Mouse (Mus musculus) gastrocnemius, postnatal 14 days (tissue): ENCODE measurements around the gene Pin1rt1. TPM values are rescaled to one million over a fixed set of nuclear protein-coding genes. Genes with fewer than 3 reads are reported as not detected.

Experiments used
- DNase-seq: peaks from one replicate; pipeline ENCODE4 v3.0.0; 2021; ENCODE audit warnings: mixed read lengths
- intact Hi-C: fragments of 180-260 bp; cut with DNase I; formaldehyde crosslinking; loops from one replicate; pipeline ENCODE4 v1.15.1; 2025; ENCODE audit warnings: low total_unique reads
- long read RNA-seq, 2 experiments: library from polyadenylated mRNA; stranded (forward); transcript quantifications; one replicate each; pipeline ENCODE4 v2.0.0; 2021
- total RNA-seq, 2 experiments: library from RNA; stranded (reverse); gene quantifications; 2 replicates each; pipeline ENCODE4 v1.2.3; 2021

The Pin1rt1 gene
- not detected for total RNA-seq
- long read RNA-seq, experiment 1 = 0 reads
- long read RNA-seq, experiment 2 = 0 reads

DNA sequence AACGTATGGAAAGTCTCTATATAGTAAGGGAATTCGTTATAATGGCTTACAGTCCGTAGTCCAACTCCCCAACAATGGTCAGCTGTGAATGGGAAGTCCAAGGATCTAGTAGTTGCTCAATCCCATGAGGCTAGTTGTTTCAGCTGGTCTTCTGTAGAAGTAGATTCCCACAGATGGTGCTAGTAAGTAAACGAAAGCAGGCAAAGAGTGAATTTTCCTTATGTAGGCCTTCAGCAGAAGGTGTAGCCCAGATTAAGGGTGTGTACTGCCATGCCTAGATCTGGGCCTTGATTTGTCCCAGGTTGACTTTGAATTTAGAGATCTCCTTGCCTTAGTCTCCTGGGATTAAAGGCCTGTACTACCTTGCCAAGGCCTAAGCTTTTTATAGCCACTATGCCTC lies at the start of gene Pin1rt1:
Pin1rt1 (minus strand) TSS at position 101 of the 400 bp plus-strand sequence.
- DNase-seq = no peak
- intact Hi-C loops = no loop called here

DNA sequence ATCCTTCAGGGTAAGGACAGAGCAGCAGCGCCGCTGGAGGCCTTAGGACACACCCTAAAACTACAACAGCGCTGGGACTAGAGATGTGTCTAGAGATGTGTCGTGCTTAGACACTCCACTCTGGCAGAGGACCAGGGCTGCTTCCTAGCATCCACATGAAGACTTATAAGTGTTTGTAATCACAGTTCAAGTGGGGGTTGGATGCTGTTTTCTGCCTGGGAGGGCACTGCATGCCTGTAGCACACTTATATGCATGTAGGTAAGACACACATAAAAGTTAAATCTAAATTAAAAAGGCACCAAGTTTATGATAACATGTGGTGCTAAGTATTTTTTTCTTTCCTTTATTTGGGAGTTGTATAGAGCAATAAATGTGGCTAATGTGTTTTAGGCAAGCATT lies 47.8 kb upstream of the Pin1rt1 start:
- intact Hi-C loops = no loop called here
- DNase-seq = no peak

DNA sequence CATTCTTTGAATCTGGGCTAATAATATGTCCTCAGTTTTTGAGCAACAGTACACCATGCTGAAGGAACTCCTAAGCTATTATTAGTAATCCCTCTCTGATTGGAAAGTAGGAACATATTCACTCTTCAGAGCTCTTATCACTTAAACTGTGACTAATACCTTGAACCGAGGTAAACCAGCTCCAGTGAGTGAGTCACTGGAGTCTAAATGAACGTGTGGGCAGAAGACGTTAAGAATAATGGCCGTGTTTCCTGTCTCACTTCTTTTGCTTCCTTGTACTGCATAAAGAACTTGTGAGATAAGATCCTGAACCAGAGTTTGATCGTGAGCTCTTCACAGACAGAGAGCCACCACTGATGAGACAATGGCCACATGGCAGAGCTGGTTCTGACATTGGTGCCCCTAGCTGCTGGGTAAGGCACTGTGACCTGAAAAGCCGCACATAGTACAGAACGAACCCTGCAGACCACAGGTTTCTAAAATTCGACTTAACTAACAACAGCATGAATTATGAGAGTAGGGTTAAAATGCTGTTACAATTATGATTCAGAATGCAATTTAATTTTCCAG lies 47.0 kb upstream of the Pin1rt1 start:
- intact Hi-C loops = no loop called here
- no peak for DNase-seq

DNA sequence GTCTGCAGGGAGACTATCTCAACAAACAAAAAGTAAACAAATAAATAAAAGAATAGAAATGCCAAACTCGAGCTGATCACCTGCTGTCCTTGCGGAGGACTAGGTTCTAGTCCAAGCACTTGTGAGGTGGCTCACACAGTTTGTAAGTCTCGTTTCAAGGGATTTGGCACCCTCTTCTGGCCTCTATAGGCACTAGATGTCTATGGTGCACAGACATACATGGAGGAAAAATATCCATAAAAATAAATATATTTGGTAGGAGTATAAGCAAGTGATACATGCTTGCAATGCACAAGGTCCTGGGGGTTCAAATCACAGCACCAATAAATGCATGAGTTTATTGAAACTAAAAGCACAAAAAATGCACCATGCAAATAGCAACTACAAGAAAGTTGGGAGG lies 34.4 kb upstream of the Pin1rt1 start:
- intact Hi-C loops = no loop called here
- no peak for DNase-seq

DNA sequence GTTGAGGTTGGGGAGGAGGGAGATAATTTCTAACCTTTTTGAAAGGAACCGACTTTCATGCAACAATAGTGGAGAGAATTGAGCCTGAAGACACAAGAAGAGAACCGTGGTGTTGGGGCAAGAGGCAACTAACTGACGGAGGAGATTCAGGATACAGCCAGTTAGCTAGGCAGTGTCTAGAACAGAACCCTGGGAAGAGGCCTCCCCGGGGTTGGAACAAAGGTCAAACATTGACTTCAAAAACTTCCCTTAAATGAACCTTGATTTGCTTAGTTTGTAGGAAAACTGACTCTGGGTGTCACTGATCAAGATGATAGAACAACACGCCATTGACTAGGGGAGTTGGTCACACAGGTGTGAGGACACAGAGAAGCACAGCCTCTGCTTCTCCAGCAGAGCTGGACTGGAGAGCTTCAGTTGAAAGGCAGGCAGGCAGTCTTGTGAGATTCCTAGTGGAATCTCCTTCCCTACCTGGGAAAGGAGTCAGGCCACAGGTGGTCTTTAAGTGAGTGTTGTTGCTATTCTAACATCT lies 32.5 kb upstream of the Pin1rt1 start:
- intact Hi-C loops = no loop called here
- DNase-seq = no peak

DNA sequence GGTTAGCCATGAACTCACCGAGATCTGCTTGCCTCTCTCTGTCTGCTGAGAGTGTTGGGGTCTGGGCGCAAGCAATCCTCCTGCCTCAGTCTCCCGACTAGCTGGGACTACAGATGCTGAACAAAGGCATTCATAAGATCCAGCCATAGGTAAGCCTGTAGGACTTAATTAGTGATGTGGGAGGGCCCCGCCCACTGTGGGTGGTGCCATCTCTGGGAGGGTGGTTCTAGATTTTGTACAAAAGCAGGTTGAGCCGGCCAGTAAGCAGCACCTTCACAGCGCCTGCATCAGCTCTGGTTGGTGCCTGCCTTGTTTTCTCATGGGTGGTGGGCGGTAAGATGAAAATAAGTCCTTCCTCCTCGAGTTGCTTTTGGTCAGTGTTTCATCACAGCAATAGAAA lies 30.1 kb upstream of the Pin1rt1 start:
- no peak for DNase-seq
- intact Hi-C loops = no loop called here

DNA sequence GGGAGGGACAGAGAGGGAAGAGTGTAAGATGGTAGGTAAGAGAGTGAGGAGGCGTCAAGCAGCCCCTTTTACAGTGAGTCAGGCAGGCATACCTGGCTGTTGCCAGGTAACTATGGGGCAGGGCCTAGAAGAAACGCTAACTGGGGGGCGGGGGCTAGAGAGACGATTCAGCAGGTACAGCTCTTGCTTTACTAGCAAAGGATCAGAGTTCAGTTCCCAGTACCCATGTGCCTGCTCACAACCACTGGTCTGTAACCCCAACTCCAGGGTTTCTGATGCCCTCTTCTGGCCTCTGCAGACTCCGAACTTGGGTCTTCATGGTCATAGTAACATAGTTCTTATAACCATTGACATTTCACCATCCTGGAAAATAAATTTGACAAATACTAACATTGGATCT lies 27.8 kb upstream of the Pin1rt1 start:
- intact Hi-C loops = no loop called here
- DNase-seq = no peak

DNA sequence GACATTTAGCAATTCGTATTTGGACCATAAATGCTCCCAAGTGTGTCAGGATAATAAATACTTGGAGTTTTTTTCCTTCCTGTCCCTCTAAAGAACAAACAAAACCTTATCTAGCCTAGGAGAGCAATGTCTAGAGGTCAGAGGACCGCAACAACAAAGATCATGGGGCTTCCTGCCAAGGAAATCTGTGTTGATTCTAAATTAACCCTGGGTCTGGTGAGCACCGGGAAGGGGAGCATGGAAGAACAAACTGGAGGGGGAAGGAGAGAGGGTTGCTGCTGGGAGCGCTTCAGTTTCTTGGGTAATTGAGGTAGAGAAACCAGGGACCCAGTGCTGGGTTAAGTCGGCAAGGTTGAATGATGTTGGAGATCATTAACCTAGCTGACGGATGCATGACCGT lies 27.0 kb upstream of the Pin1rt1 start:
- intact Hi-C loops = no loop called here
- no peak for DNase-seq

DNA sequence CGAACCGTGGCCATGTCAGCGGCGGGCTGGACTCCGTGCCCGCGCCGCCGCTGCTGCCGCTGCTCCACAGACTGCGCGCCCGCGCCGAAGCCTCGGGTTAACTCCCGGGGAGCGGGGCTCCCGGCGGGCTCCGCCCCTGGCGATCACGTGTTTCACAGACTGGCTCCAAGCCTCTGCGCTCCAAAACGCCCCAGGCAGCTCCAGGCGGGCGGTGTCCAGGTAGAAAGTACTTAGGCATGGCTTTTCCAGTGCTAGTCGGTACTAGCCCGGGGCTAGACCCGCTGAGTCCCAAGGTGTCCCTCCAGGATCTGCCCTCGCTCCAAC lies 26.5 kb upstream of the Pin1rt1 start, which contains the start of gene Depdc7:
Depdc7 (minus strand) TSS at position 138 of the 324 bp plus-strand sequence.
- intact Hi-C loops = no loop called here
- DNase-seq = peak; percentile 90

DNA sequence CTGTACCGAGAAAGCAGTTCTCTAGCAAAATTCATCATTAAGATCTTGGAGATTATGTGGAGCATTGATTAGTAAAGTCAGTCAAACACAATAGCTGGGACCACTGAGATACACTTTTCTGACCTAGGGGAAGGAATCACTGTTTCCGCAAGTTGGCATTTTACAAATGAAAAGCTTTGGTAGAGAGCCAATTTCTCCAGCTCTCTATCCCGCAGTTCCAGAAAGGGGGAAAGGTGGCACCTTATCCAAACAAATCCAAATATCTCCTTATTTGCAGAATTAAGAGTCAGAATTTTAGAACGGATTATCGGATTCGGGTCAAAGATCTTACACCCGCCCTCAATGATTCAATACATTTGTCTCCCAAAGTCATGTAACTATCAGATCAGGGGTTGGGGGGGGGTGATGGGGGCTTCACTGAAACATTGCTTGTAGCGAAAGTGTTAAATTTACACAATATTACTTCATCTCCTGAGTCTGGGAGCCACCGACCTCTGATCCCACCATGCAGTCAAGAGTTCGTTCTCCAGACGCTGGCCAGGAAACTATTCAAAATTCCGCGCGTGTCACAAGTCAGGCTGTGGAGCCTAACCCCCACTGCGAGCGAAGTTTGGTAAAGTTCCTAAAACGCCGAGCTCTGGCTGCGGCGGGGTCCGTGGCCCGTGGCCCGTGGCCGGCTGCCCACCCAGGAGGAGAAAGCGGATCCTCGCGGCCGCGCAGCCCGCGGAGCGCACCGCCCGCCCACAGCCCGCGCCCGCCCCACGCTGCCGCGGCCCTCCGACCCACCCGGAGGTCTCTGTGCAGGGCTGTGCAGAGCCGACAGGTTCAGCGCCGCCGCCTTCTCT lies 25.9 kb upstream of the Pin1rt1 start:
- intact Hi-C loops = no loop called here
- no peak for DNase-seq

DNA sequence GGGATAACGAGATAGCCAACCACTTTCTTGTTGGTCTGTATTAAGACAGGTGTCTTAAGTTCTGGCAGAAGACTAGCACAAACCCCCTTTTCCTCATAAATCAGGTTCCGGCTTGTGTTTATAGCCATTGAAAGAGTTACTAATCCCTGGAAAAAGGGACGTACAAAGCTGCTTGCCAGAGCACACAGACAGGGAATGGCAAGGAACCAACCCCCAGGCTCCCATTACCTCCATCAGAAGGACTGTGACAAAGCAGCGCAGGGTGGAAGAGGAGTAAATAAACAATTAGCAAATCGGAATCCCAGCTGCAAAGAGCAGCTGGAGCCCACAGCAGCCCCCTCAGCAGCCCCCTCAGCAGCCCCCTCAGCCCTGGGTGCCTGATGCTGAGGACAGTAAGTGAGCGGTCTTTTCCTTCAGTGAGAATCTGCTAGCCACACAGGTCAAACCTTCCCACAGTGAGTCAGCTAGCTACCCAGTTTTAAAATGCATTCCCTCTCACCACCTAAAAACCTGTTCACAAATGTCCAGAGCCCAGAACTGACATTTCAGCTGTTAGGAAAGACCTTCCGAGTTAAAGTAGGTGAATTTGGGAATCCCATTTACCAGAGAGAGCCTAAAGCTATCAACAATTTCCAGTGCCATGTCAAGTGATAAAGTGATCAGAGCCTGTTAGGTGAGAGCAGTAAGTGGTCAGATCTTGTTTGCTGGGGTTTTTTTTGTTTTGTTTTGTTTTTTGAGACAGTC lies 25.0 kb upstream of the Pin1rt1 start:
- DNase-seq = no peak
- intact Hi-C loops = no loop called here

DNA sequence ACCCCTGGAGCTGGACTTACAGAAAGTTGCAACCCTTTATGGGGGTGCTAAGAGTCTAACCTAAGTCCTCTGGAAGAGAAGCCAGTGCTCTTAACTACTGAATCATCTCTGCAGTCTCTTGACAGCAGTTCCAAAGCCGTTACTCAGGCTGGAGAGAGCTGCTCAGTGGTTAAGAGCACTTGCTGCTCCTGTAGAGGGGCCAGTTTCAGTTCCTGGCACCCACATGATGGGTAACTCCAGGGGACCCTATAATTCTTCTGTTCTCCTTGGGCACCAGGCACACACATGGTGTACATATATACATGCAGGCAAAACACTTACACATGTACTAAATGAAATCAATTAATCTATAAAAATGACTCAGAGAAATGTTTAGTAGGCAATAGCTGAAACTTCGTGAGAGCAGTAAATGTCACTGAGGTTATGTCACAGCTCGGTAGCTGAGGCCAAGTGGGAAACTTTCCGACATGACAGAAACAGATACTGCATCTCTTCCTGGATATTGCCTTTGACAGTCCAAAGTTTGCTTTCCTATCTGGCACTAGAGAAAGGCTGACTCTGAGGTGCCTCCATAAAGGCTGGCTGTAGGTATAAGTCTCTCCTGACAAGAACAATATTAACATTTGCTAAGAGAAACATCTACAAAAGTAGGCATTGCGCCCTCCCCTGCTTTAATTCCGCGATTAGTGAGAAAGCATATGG lies 24.2 kb upstream of the Pin1rt1 start:
- DNase-seq = no peak
- intact Hi-C loops = no loop called here

DNA sequence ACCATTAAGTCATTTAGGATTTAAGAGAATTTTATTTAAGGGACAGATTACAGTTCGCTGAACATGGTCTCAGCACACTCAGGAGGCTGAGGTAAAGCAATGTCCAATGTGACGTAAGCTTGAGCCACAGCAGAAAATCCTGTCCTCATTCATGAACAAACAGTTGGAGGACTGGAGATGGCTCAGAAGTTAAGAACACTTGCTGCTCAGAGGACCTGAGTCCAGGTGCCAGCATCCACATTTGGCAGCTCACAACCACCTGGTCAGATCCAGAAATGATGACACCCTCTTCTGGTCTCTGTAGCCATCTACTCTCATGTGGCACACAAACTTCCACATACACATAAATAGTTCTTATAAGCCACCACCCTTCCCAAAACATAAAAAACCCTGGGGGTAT lies 23.5 kb upstream of the Pin1rt1 start:
- intact Hi-C loops = no loop called here
- no peak for DNase-seq

DNA sequence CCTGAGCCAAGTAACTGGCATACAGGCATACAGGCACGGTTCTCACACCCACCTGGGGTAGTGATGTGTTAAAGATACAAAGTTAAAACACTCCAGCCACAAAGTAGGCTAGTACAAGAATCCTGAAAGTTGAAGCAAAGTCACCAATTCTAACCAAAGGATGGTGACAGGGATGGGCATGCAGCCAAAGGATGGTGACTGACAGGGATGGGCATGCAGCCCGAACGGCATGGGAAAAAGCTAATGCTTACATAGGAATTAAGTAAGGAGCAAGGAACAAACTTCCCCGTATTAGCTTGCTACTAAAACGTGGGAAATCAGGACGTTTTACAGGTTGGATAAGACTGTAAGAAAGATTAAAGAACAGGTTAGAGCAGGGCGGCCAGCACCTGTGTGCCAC lies 20.1 kb upstream of the Pin1rt1 start:
- intact Hi-C loops = no loop called here
- DNase-seq = no peak

DNA sequence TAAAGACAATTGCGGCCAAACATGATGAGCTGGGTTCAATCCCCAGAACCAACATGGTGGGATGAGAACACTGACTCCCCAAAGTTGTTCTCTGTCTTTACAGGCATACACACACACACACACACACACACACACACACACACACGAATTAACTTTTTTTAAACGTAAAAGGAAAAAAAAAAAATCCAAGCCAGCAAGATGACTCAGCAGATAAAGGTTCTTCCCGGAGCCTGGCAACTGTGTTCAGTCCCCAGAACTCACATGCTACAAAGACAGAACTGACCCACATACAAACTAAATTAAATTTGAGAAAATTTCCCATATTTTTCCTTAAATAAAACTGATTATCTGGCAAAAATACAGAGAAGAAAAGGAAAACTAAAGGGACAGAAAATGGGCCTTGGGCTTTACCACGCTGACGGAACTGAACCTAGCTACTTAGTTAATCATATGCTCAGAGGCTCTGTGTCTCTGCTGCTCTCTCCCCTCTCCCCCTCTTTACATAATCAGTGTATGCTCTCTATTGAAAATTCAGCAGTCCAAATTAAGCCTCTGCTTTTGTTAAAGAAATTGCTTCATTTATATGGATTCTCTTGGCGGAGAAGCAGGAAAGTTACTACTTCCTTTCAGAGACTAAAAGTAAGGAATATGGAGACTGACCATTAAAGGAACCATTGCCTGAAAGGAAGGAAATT lies 16.5 kb upstream of the Pin1rt1 start:
- no peak for DNase-seq
- intact Hi-C loops = no loop called here

DNA sequence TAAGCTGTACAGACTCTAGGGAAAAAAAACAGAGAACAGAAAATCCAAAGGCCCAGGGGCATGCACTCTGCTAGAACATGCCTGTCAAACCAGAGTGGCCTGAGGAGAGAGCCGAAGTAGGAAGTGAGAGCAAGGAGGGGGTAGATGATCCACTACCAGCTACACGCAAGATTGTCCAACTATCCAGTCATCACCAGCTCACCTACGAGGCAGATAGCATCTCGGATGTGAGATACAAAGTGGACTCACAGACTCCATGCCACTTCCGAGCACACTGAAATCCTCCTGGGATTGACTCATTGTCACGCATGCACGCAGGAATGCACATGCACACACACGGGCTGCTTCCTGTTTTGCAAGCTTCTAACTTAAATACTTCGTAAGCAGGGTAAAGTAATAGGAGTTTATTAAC lies 15.9 kb upstream of the Pin1rt1 start:
- intact Hi-C loops = no loop called here

DNA sequence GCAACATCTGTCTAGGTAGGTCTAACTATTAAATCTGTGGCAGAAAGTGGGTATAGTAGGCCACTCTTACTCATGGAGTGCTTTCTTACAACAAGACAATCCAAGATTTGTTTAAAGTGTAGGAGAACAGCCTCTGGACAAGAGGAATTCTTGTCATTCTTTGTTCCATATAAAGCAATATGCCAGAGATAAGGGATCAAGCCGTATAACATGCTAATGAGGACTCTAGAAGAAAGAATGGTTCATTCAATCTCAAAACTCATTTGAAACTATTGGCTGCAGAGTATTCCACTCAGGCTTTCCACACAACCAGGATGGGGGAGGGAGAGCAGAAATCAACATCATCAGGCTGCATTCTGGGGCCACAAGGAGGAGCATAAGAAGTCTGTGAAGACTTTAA lies 11.2 kb upstream of the Pin1rt1 start:
- intact Hi-C loops = no loop called here
- DNase-seq = no peak

More for the DNA sequence above, 15.9 kb upstream of the Pin1rt1 start:
- DNase-seq = no peak

DNA sequence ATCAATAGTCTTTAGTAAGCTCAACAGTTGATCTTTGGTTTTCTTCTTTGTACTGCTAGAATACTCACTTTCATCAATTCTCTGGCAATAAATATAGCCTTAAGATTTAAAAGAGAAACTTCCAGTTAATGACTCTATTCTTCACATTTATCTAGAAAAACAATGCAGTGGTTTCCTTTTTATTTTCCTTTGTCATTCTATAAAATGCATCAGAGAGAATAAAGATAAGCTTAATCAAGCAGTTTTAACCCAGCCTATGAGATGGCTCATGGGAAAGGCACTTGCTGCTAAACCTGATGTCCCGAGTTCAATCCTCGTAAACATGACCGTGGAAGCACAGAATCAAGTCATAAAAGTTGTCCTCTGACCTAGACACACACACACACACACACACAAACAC lies 5.8 kb upstream of the Pin1rt1 start:
- intact Hi-C loops = no loop called here
- DNase-seq = no peak

DNA sequence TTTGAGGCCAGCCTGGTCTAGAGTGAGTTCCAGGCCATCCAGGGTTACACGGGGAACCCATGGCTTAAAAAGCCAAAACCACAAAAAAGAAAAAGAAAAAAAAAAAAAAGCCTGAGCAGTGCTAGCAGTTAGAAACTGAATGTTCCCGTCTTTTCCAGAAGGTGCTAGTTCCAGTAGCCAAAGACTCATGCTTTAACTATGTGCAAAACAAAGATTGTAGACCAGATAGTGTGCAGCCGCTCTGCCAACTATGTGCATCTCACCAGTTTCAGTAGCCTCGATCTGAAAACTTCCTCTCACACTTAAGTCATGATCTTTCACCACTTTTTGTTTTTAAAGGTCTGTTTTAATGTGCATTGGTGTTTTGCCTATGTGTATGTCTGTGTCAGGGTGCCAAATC lies 1.6 kb upstream of the Pin1rt1 start:
- DNase-seq = no peak
- intact Hi-C loops = no loop called here
